Mouse (Mus musculus) gastrocnemius, adult 18-20 months (tissue): Measurements from ENCODE around the gene Tmem176b. TPM values are rescaled to one million over a fixed set of nuclear protein-coding genes. Genes with fewer than 3 reads are reported as not detected.
"Not testable (repeated sequence)": the region's sequence is repeated elsewhere in the genome, so short reads cannot be mapped to it uniquely, and the experiment has no call there.

Experiments
- DNase-seq: peaks from one replicate; pipeline ENCODE4 v3.0.0; 2021; ENCODE audit warnings: low spot score
- total RNA-seq, 2 experiments: library from RNA; stranded (reverse); gene quantifications; 2 replicates each; pipeline ENCODE4 v1.2.3; 2021

Gene Tmem176b
- total RNA-seq, 2 experiments from 2014 or later: 7.6 to 8.9 TPM

DNA sequence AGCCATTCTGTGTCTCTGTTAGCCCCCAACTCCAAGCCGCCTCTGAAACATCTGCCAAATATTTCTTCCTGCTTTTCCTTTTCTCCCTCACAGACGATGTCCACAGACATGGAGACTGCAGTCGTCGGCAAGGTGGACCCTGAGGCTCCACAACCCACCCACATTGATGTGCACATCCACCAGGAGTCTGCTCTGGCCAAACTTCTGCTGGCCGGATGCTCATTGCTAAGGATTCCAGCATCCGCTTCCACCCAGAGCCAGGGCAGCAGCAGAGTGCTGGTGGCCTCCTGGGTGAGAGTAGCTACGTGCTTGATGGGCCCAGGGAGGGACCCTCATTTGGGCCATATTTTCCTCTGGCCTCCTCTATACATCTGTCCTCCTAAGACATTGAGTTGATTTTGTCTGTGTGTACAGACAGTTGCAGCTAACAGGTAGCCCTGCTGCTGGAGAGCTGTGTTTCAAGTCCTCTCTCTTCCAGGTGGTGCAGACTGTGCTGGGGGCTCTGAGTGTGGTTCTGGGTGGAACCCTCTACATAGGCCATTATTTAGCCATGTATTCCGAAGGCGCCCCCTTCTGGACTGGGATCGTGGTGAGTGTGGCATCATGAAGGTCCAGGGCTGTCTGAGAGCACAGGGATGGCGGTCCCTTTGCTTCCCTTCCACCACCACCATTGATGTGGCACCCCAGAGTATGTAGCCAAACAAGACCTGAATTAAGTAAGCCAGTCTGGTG lies 981 bp upstream of the Tmem176b start:
- DNase-seq: peak; percentile 23

DNA sequence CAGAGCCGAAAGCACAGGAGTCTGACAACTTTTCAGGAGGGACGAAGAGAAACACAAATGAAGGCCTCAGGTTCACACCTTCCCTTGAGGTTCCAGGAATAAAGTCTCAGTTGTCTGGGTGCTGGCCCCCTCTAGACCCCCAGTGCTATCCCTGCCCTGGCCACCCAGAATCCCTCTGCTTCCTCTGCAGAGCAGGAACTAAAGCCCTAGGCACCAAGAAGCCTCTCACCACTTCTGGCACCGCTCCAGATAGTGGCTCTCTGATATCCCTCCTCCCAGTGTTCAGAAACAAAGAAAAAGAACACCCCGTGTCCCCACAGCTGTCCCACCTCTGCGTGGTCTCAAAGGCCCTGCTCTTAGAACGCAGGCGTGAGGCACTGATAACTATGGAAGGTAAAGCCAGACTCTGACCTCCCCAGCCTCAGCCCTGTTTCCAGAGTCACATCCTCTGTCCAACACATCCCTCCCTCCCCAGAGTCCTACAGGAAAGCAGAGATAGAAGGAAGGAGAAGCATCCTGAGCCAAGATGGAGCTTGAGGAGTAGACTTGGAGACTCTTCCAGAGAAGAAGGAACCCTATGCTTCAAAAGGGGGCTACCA lies 826 bp downstream of the Tmem176b start, which contains the start of gene Tmem176a:
Gene Tmem176a, plus strand, starts transcription at position 549 of the 599 bp plus-strand sequence.
- DNase-seq: peak; percentile 19

DNA sequence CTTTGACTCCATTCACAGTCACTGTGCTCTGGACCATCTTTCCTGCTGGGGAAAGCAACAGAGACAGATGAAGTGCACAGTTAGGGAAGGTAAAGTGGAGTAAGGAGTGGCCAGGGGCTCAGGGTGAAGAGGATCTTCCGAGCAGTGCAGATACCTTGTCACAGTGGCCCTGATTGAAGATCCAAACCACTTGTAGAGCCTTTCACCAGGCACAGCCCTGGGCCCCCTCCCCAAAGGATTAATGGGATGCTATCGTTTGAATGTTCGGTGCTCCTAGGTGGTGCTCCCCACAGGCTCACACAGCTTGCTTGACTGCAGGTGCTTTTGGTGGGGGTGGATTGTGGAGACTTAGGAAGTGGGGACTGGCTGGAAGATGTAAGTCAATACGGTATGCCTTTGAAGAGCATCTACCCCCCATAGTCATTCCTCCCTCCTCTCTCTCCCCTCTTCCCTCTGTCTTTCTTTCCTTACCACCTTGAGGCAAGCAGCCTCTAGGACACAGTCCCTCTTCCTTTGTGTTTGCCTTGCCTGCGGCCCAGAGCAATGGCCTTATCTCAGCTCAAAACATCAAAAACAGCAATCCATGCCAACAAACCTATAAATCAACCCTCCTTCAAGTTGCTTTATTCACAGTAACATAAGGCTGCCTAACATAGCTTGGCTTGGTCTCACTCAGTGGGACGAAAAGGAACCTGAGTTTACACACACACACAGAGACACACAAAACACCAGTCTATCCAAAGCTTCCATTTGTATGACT lies 2.8 kb downstream of the Tmem176b start:
- DNase-seq: no peak

DNA sequence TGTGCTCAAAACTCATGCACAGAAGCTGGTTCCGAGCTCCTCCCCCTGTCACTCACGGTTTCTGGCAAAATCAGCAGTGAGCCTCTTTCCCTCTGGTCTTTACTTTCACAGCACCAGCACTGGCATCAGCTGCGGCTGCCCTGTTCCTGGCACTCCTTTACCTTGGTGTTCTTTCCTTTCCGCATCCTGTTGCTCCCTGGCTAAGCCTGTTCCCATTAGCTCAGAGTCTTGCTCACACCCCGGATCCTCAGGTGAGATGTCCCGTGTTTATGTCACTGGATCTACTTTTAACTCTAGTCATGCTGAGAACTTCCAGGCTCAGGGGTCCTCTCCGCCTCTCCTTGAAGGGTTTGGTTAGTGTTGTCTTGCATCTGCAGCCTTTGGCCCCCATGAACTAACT lies 3.8 kb downstream of the Tmem176b start:
- no peak for DNase-seq

- DNase-seq: no peak
Observed at GRCm38 (mm10) chr6:48836146-48836545, 5.2 kb downstream of the Tmem176b start.

GRCm38 (mm10) chr6:48835241-48835640 lies 6.1 kb downstream of the Tmem176b start:
- no peak for DNase-seq

GRCm38 (mm10) chr6:48833515-48833914 lies 7.8 kb downstream of the Tmem176b start:
- DNase-seq: no peak

DNA sequence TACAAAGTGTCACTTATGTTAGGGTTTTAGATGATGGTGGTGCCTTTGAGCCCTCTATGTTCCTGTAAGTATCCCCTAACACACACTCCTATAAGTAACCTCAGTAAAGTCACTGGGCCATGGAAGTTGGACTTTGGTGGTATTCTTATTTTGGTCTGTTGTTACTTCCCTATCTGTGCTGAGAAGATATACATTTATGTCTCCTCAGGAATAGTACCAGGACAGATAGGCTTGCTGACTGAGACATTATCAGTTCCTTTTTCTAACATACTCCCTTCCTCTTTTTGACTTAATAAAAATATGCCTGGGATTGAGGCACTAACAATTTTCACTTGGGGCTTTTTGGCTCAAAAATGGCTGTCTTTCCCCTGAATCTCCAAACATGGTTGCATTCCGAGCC lies 8.9 kb downstream of the Tmem176b start:
- DNase-seq: no peak

DNA sequence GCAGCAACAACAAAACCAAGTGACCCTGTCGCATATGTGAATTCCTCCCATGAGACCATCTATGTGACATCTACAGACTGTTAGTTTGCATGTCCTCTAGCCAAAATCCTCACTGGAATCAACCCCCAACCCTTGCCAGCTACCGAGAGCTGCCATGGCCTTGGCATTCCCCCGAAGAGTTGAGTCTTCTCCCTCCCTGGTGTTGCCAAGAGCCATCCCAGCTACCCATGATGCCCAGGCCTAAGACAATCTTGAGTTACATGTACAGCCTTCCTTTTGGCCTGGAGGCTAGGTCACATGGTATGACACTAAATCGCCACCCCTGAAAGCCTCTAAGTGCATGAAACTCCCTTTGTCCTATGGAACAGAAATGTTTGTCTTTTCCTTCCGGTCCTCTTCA lies 10.2 kb downstream of the Tmem176b start:
- DNase-seq: no peak

DNA sequence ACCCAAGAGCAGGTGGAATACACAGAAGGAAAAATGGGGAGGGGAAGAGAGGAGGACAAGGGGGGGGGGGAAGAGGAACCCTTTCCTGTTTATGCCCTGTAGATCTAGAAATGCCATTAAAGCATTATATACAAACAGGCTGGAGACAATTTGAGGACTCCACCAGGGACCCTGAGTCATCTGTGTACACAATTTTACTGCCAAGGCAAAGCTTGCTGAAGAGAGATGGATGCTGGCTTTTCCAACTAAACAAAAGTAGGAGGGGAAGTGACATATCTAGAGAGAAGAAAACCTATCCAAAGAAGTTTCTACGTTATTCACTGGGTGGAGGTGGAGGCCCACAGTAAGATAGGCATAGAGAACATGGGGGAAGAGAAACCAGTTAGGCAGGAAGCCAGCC lies 11.1 kb downstream of the Tmem176b start:
- DNase-seq: no peak

- no peak for DNase-seq
Observed at GRCm38 (mm10) chr6:48829651-48830050, 11.6 kb downstream of the Tmem176b start.

DNA sequence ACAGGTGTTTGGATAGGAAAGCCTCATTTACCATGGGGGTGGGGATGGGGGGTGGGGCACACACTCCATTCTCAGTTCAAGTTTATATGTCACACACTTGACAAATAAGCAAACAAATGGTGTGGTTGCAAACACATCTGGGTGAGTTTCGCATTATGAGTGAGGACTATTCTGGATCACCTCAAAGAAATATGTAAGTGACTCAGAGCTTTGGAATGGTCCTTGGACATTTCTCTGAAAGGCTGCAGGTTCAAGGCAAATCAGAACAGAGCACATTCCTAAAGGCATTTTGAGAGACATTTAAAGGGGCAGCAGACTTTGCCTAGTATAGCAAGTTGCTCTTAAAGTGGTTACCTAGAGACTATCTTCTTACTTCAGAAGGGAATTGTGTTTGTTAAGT lies 12.3 kb downstream of the Tmem176b start:
- no peak for DNase-seq

GRCm38 (mm10) chr6:48825016-48825415 lies 16.3 kb downstream of the Tmem176b start:
- DNase-seq: peak; percentile 16

DNA sequence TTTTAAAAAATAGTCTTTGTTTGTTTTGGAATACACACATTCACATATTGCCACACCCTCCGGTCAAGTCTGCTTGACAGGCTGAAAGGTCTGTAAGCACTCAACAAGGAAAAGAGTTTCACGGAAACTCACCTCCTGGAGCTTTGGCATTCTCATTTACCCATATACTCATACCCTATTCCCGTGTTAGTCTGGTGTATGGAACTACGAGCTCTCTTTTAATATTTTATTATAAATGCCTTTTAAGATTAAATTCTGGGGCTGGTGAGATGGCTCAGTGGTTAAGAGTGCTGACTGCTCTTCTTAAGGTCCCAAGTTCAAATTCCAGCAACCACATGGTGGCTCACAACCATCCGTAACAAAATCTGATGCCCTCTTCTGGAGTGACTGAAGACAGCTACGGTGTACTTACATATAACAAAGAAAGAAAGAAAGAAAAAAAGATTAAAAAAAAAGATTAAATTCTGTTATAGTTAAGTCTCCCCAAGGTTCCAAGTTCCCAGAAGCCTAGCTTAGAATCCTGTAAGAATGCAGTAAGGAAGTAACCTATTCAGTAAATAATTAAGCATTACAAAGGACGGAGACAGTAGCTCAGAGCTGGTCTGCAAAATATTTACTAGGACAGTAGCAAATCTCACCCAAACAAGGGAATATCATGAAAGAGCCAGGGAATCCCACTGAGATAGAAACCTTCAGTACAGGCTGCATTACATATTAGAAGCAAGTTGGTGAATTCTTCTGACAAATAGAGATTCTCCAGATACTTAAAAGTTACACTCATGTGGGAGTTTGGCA lies 19.1 kb downstream of the Tmem176b start:
- not testable (repeated sequence) for DNase-seq

DNA sequence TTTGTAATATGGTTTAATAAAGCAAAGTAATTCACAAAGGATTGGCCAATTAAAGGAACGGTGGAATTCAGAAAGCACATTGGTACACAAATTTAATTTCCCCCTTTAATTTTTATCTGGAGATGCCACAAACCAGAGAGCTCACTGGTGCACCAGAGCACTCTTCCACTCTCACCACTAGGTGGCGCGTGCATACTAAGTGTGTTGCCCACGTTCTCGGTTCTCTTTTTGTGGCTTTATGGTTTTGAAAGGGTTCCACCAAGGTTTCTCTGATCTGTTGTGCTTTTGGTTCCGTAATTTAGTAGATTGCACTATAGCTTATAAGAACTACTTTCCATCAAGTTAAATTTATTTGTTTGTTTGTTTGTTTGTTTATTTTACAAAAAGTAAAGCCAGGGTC lies 23.5 kb downstream of the Tmem176b start:
- DNase-seq: peak; percentile 71

DNA sequence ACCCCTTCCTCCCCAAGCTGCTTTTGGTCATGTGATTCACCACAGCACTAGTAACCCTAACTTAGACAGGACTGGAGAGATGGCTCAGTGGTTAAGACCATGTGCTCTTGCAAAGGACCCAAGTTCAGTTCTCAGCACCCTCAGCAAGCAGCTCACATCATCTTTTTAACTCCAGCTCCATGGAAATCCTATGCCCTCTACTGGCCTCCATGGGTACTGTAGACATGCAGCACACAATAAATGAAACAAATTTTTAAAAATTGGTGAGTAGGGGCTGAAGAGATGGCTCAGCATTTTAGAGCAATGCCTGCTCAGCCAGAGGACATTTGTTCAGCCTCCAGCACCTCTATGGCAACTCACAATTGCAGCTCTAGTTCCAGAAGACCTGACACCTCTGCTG lies 26.3 kb downstream of the Tmem176b start:
- no peak for DNase-seq

DNA sequence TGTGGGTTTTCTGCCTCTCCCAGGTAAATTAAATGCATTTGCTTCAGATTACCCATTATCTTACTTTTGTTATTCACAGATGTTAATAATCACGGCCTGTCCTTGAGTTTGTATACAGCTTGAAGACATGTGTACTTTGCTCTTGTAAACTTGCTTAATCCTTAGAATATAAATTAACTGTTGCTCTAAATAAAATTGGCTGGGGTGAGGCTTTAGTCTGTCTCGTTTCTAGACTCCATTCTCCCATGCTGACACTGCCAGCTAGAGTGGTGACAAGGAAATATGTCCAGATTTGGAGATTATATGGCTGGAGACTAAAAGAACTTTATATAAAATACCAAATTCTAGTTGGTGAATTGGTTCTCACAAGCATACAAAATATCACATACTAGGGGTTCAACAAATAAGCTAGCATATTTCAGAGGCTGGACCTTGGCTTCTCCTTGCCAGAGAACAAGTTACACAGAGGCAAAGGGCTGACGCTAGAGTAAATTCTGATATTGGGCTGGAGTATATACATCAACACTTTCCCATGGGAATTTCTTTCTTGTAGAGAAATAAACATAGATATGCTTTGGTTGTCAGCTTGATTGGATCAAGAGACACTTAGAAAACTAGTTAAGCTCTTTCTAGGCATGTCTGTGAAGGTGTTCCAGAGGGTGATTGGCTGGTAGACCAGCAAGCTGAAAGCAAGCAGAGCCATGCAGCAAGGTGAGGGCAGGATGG lies 31.6 kb downstream of the Tmem176b start:
- no peak for DNase-seq

GRCm38 (mm10) chr6:48806746-48807145 lies 34.5 kb downstream of the Tmem176b start:
- no peak for DNase-seq

DNA sequence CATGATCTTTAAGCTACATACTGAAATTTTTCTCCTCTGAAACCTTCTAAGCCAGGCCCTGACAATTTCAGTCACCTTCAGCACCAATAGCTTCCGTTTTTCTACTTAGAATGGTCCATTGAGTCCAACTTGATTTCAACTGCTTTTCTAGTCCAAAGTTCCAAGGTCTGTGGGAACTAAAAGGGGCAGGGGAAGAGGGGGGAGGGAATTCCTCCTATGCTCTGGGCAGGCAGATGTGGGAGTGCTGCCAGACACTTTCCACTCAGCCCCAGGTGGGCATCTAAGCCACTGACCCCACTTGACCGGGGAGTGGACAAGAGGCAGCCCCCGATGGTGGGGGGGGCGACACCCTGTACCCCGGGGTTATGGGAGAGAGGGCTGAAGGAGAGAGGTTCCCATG lies 37.0 kb downstream of the Tmem176b start:
- DNase-seq: no peak

DNA sequence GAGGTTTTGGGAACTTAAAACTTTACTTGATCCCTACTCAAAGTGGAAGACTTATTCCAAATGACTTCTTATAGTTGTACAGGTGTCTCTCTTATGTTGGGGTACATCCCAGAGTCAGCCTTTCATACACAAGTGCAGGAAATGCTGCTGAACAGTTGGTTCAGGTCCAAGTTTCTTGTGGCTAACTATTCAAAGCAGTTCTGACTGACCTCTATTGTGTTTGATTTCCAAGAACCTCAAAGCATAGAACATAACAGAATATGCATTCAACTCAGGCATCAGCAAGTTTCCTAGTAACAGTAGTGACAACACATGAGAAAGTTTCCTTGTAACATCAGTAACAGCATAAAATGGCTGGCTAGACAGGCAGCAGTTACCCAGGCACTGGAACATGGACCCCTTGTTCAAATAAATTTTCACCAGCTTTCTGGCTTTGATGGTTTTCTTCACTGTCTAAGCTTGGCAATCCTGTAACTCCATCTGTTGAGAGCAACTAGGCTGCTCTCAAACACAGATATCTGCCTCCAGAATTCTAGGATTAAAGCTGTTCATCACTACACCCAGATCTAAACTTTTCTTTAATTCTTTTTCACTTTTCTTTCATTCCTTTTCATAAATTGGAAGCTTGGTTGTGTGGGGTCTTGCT lies 37.8 kb downstream of the Tmem176b start:
- DNase-seq: no peak
